Mouse (Mus musculus): ENCODE results near the gene Rfc4.

DNA sequence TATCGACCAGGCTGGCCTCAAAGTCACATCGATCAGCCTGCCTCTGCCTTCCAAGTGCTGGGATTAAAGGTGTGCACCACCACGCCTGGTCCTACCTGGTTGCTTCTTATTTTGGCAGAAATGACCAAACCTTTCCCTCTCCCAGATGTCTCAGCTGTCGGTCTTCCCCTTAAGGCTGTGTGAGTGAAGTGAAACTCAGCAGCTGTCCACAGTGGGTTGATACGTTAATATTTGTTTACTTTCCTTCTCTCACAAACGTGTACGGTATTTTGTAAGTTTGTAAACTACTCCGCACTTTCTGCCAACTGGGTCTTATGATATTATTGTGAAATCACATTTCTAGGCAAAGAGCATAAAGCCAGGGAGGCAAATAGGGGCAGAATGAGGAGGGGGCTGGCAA, 21.9 kb upstream of the Rfc4 start:
- no peak for TF ChIP-seq EP300 (IDR thresholded peaks at IDR 0.05; ENCODE audit: low read depth)
- TF ChIP-seq CTCF (IDR thresholded peaks at IDR 0.05; ENCODE audit: low read depth) = no peak

Data from liver, postnatal 0 days (tissue).